Comparison of ENCODE assay signal across 12 mouse cellular contexts in the genomic region with DNA sequence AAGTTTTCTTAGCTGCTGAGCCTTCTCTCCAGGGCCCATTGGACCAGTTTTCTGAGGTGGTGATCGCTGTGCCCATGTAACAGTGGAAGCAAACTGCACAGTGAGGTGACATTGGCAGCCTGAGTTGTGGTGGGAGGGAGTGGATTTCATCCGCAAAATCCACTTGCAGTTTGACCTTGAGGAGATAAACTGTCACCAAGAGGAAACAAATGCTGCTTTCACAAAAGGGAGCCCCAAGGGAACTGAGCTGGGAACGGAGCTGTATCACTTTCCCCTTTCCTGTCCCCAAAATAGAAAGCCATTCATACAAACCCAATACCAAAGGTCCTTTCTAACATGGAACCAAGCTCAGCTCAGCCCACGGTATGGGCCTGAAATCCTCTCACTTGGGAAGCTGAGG.
"Had no signal": no experiment of that assay in that cellular context is flagged by ENCODE, and none has a peak within 500 bp of the region (broad histone marks: within the 10 kb centered on the region; RNA-seq: fewer than 3 reads in every experiment).

No protein-coding gene starts in this region.

- DNase-seq: kidney, postnatal 10 days; kidney, postnatal 36 days; layer of hippocampus, postnatal 36 days; lung, embryonic 14.5 days; midbrain, embryonic 14.5 days; thymus, adult 18-20 months; thymus, postnatal 36 days had no signal

- H3K36me3 ChIP-seq: kidney, embryonic 15.5 days had no signal

- H3K4me2 ChIP-seq: kidney, embryonic 15.5 days; lung, embryonic 14.5 days; midbrain, embryonic 11.5 days had no signal

- ATAC-seq: lung, postnatal 0 days had no signal

- H3K9ac ChIP-seq: kidney, embryonic 15.5 days; lung, embryonic 14.5 days had no signal

- H3K9me3 ChIP-seq: kidney, embryonic 15.5 days had no signal

- H3K4me3 ChIP-seq: kidney, embryonic 15.5 days; left cerebral cortex, adult 2 months had no signal

- H3K27me3 ChIP-seq: kidney, embryonic 15.5 days had no signal

- H3K27ac ChIP-seq: kidney, embryonic 15.5 days; left cerebral cortex, adult 2 months; macrophage had no signal
